Mouse (Mus musculus): ENCODE results near the gene Svs4.
"Not testable (repeated sequence)": the region's sequence is repeated elsewhere in the genome, so short reads cannot be mapped to it uniquely, and the experiment has no call there.

Svs4 gene

GRCm38 (mm10) chr2:164278359-164278758 is at the start of gene Svs4:
TSS of gene Svs4 (minus strand) at chr2:164278459.
- no peak for DNase-seq

- DNase-seq = no peak
Measured at GRCm38 (mm10) chr2:164320983-164321382, 42.7 kb upstream of the Svs4 start.

GRCm38 (mm10) chr2:164316451-164316850 is 38.2 kb upstream of the Svs4 start, which contains the start of gene Svs6:
TSS of gene Svs6 (plus strand) at chr2:164316751.
- not testable (repeated sequence) for DNase-seq

GRCm38 (mm10) chr2:164315460-164315859 is 37.2 kb upstream of the Svs4 start:
- not testable (repeated sequence) for DNase-seq

- no peak for DNase-seq
Measured at GRCm38 (mm10) chr2:164312599-164312998, 34.3 kb upstream of the Svs4 start.

GRCm38 (mm10) chr2:164288968-164289367 is 10.7 kb upstream of the Svs4 start, which contains the start of gene Svs3a:
TSS of gene Svs3a (plus strand) at chr2:164289268.
- DNase-seq = not testable (repeated sequence)

- DNase-seq = not testable (repeated sequence)
Measured at GRCm38 (mm10) chr2:164256540-164256939, 21.7 kb downstream of the Svs4 start, which contains the start of gene Svs3b. TSS of gene Svs3b (minus strand) at chr2:164256640.

- no peak for DNase-seq
Measured at GRCm38 (mm10) chr2:164238366-164238765, 39.9 kb downstream of the Svs4 start, which contains the start of gene Svs2. TSS of gene Svs2 (minus strand) at chr2:164238466.

GRCm38 (mm10) chr2:164232671-164233070 is 45.6 kb downstream of the Svs4 start:
- DNase-seq = no peak

GRCm38 (mm10) chr2:164228361-164229070 is 49.7 kb downstream of the Svs4 start:
- DNase-seq = no peak
